Mouse (Mus musculus): ENCODE results near the gene Pgls.

DNA sequence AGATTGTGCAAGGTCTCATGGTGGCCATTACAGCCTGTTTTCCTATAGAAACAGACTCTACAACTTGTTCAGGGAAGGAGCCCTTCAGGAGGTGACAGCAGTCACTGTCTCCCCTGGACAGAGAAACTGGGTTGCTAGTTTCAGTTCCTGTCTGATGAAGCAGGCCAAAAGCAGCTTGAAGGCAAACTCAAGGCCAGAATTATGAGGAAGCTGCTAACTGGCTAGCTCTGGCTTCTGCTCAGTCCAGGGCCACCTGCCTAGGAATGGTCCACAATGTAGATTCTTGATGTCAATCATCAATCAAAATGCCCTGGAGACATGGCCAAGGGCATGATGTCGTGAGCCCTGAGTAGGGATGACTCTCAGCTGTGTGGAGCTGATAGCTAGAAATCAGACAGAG is 33.1 kb downstream of the Pgls start:
- no peak for TF ChIP-seq CTCF (IDR thresholded peaks at IDR 0.05; ENCODE audit: borderline replicate concordance, extremely low read depth, insufficient read depth, insufficient read length)
- TF ChIP-seq POLR2A (IDR thresholded peaks at IDR 0.05; ENCODE audit: borderline replicate concordance, extremely low read depth, insufficient read depth, insufficient read length, poor library complexity, severe bottlenecking): no peak
